ENCODE assay signal across 10 mouse cellular contexts in genomic region chr7:74043562-74044138, GRCm38 (mm10). TPM values are rescaled to one million over a fixed set of nuclear protein-coding genes. Genes with fewer than 3 reads are reported as not detected.
A peak's percentile ranks its signal among the peaks of the same experiment; 100 is the strongest.
DNase-seq lines count a peak whose midpoint lies in the region; ATAC-seq and TF ChIP-seq lines count a peak whose summit lies in the region.
"Had no signal": no experiment of that assay in that cellular context is flagged by ENCODE, and none has a peak within 500 bp of the region (broad histone marks: within the 10 kb centered on the region; RNA-seq: fewer than 3 reads in every experiment).

No protein-coding gene starts in this region.

- H3K4me2 ChIP-seq in midbrain, postnatal 0 days (ENCODE audit: low read depth, low read length, poor library complexity, severe bottlenecking) = no peak overlapping the region
- H3K4me2 ChIP-seq in midbrain, embryonic 15.5 days = no peak overlapping the region
- peak overlapping the region; percentile 14; the same call in 1 of the 2 replicates for H3K4me2 ChIP-seq in heart, embryonic 14.5 days (ENCODE audit: low read length)
- H3K4me2 ChIP-seq in neural tube, embryonic 11.5 days (ENCODE audit: low read depth) = no peak overlapping the region
- H3K4me2 ChIP-seq in liver, embryonic 11.5 days = no peak overlapping the region

- no peak overlapping the region for H3K4me3 ChIP-seq in midbrain, postnatal 0 days (ENCODE audit: low read depth, low read length)
- H3K4me3 ChIP-seq in midbrain, embryonic 15.5 days = no peak overlapping the region
- no peak overlapping the region for H3K4me3 ChIP-seq in heart, embryonic 14.5 days (ENCODE audit: control insufficient read depth in 1 of 2, insufficient read depth in 1 of 2, low read depth in 1 of 2, low read length in 2 of 2)
- no peak overlapping the region for H3K4me3 ChIP-seq in neural tube, embryonic 11.5 days (ENCODE audit: low read depth, low read length)
- H3K4me3 ChIP-seq in liver, embryonic 11.5 days (ENCODE audit: low read depth, low read length) = no peak overlapping the region

- ATAC-seq in midbrain, postnatal 0 days (ENCODE audit: low FRiP score) = no peak
- ATAC-seq in midbrain, embryonic 15.5 days (replicated peaks) = no peak
- no peak for ATAC-seq in heart, embryonic 14.5 days (ENCODE audit: insufficient number of reproducible peaks, insufficient read depth, low FRiP score, low read depth)
- ATAC-seq in neural tube, embryonic 11.5 days (ENCODE audit: insufficient read depth, low FRiP score, low TSS enrichment) = no peak
- ATAC-seq in liver, embryonic 11.5 days (replicated peaks; ENCODE audit: low FRiP score) = no peak

- no peaks in the 10 kb centered on the region for H3K27me3 ChIP-seq in midbrain, postnatal 0 days (ENCODE audit: insufficient read depth, low read length)
- no peaks in the 10 kb centered on the region for H3K27me3 ChIP-seq in midbrain, embryonic 15.5 days (replicated peaks)
- H3K27me3 ChIP-seq in heart, embryonic 14.5 days (ENCODE audit: control insufficient read depth, insufficient read depth, low read length) = no peaks in the 10 kb centered on the region
- no peaks in the 10 kb centered on the region for H3K27me3 ChIP-seq in neural tube, embryonic 11.5 days (ENCODE audit: control insufficient read depth, insufficient read depth, low read length)
- H3K27me3 ChIP-seq in liver, embryonic 11.5 days (replicated peaks; ENCODE audit: control insufficient read depth, insufficient read depth, low read length) = no peaks in the 10 kb centered on the region

- WGBS in midbrain, postnatal 0 days = 50% methylated on average over 13 of the region's 13 CpGs
- 55% methylated on average over 13 of the region's 13 CpGs for WGBS in midbrain, embryonic 15.5 days
- WGBS in heart, embryonic 14.5 days = 42% methylated on average over 13 of the region's 13 CpGs
- WGBS in neural tube, embryonic 11.5 days = 60% methylated on average over 13 of the region's 13 CpGs
- WGBS in liver, embryonic 11.5 days = 73% methylated on average over 13 of the region's 13 CpGs

- H3K9me3 ChIP-seq in midbrain, postnatal 0 days (ENCODE audit: low read length) = no peaks in the 10 kb centered on the region
- H3K9me3 ChIP-seq in midbrain, embryonic 15.5 days = no peaks in the 10 kb centered on the region
- H3K9me3 ChIP-seq in heart, embryonic 14.5 days (ENCODE audit: control insufficient read depth, low read length) = no peaks in the 10 kb centered on the region
- H3K9me3 ChIP-seq in neural tube, embryonic 11.5 days (ENCODE audit: control insufficient read depth, low read length) = no peaks in the 10 kb centered on the region
- H3K9me3 ChIP-seq in liver, embryonic 11.5 days (ENCODE audit: control insufficient read depth, low read length) = no peaks in the 10 kb centered on the region

- H3K9ac ChIP-seq in midbrain, postnatal 0 days (replicated peaks; ENCODE audit: low read length, poor library complexity, severe bottlenecking) = no peak overlapping the region
- no peak overlapping the region for H3K9ac ChIP-seq in midbrain, embryonic 15.5 days
- H3K9ac ChIP-seq in heart, embryonic 14.5 days (ENCODE audit: low read length) = no peak overlapping the region
- no peak overlapping the region for H3K9ac ChIP-seq in neural tube, embryonic 11.5 days (ENCODE audit: low read length)
- H3K9ac ChIP-seq in liver, embryonic 11.5 days (ENCODE audit: low read depth, low read length) = no peak overlapping the region

- no peaks in the 10 kb centered on the region for H3K4me1 ChIP-seq in midbrain, postnatal 0 days (ENCODE audit: insufficient read depth, low read length)
- H3K4me1 ChIP-seq in midbrain, embryonic 15.5 days = peaks cover 12% of the 10 kb centered on the region
- peaks cover 0 to 5% of the 10 kb centered on the region in 2 experiments; a peak in 2 of 4 replicates for H3K4me1 ChIP-seq in heart, embryonic 14.5 days (ENCODE audit: control insufficient read depth in 2 of 2, insufficient read depth in 2 of 2, low read length in 2 of 2)
- H3K4me1 ChIP-seq in neural tube, embryonic 11.5 days (ENCODE audit: control insufficient read depth, insufficient read depth, low read length) = no peaks in the 10 kb centered on the region
- no peaks in the 10 kb centered on the region for H3K4me1 ChIP-seq in liver, embryonic 11.5 days (replicated peaks; ENCODE audit: control insufficient read depth, insufficient read depth, low read length)

- no peak for TF ChIP-seq CTCF in midbrain, postnatal 0 days (IDR thresholded peaks at IDR 0.05)

- no peaks in the 10 kb centered on the region for H3K36me3 ChIP-seq in midbrain, postnatal 0 days (ENCODE audit: insufficient read depth, low read length)
- H3K36me3 ChIP-seq in midbrain, embryonic 15.5 days (replicated peaks) = no peaks in the 10 kb centered on the region
- H3K36me3 ChIP-seq in heart, embryonic 14.5 days (ENCODE audit: control insufficient read depth, insufficient read depth, low read length) = no peaks in the 10 kb centered on the region
- no peaks in the 10 kb centered on the region for H3K36me3 ChIP-seq in neural tube, embryonic 11.5 days (ENCODE audit: control insufficient read depth, insufficient read depth, low read length)
- H3K36me3 ChIP-seq in liver, embryonic 11.5 days (ENCODE audit: control insufficient read depth, insufficient read depth, low read length) = no peaks in the 10 kb centered on the region

- H3K27ac ChIP-seq in midbrain, postnatal 0 days (ENCODE audit: low read depth, low read length) = no peak overlapping the region
- no peak overlapping the region for H3K27ac ChIP-seq in midbrain, embryonic 15.5 days
- 0 out of 4 replicates have a peak overlapping the region, but pooled peaks of 1 of the 2 experiments have one; percentile 11 for H3K27ac ChIP-seq in heart, embryonic 14.5 days (replicated peaks in 1 of 2; ENCODE audit: control insufficient read depth in 1 of 2, insufficient read depth in 1 of 2, low read depth in 2 of 2, low read length in 2 of 2)
- no peak overlapping the region for H3K27ac ChIP-seq in neural tube, embryonic 11.5 days (ENCODE audit: low read depth, low read length)
- no peak overlapping the region for H3K27ac ChIP-seq in liver, embryonic 11.5 days (ENCODE audit: low read depth, low read length)

- peak; percentile 32 for DNase-seq in midbrain, postnatal 0 days (ENCODE audit: low spot score)
- peak; percentile 45 for DNase-seq in kidney, adult 9 months
- peak; percentile 39 for DNase-seq in neural tube, embryonic 11.5 days (ENCODE audit: low spot score)
- no peak for DNase-seq in MN1 (ENCODE audit: low spot score)
- no peak for DNase-seq in liver, embryonic 11.5 days (ENCODE audit: low spot score)
- no peak for DNase-seq in cerebellum, adult 9-11 months
- DNase-seq: thymus, adult 2 months had no signal

RNA-seq across cellular contexts. Expression of gene St8sia2, which starts 30.2 kb away (rescaled TPM):
- 75.1 and 100 TPM in 2 replicates for total RNA-seq in midbrain, postnatal 0 days (2014; rRNA removed)
- polyA plus RNA-seq in midbrain, postnatal 0 days (2015; fragmentation: Nextera tagmentation; extraction: Ambion mirVana) = 81.1 and 88.1 TPM in 2 replicates
- 110 and 116 TPM in 2 replicates for polyA plus RNA-seq in midbrain, embryonic 15.5 days (2015; fragmentation: Nextera tagmentation; extraction: Ambion mirVana)
- polyA plus RNA-seq in heart, embryonic 14.5 days (2014; fragmentation: Nextera tagmentation; extraction: Ambion mirVana) = 2.1 and 2.8 TPM in 2 replicates
- polyA plus RNA-seq in neural tube, embryonic 11.5 days (2014; fragmentation: Nextera tagmentation; extraction: Ambion mirVana) = 51.0 and 52.8 TPM in 2 replicates
- 3.4 and 3.5 TPM in 2 replicates for polyA plus RNA-seq in liver, embryonic 11.5 days (2014; fragmentation: Nextera tagmentation; extraction: Ambion mirVana)
- total RNA-seq: neutrophil, adult 5-6 weeks had no signal

Comparison
In these comparisons a context has a peak if more than half of its experiments do, and no peak if none do; other contexts are left out.
1. DNase-seq: peak in midbrain, postnatal 0 days (single experiment), kidney, adult 9 months (single experiment) and neural tube, embryonic 11.5 days (single experiment); none in MN1 (single experiment), liver, embryonic 11.5 days (single experiment) and cerebellum, adult 9-11 months (single experiment).
2. RNA of gene St8sia2, which starts 30.2 kb away (polyA plus RNA-seq): 110 to 116 TPM in midbrain, embryonic 15.5 days, 81.1 to 88.1 TPM in midbrain, postnatal 0 days and 51.0 to 52.8 TPM in neural tube, embryonic 11.5 days; 3.4 to 3.5 TPM in liver, embryonic 11.5 days and 2.1 to 2.8 TPM in heart, embryonic 14.5 days; every median in the first group is over 10 times any median in the second.